Comparison of ENCODE assay signal across 1 mouse cellular context in the genomic region with DNA sequence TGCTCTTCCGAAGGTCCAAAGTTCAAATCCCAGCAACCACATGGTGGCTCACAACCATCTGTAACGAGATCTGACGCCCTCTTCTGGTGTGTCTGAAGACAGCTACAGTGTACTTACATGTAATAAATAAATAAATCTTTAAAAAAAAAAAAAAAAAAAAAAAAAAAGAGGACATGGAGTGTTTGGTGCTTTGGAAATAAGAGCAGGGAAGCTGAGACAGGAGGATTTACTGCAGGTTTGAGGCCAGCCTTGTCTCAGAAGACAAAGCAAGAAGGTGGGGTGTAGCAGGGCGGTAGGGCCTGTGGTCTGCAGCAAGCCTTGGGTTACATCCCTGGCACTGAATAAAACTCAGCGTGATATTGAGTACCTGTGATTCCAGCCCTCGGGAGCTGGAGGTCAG. TPM values are rescaled to one million over a fixed set of nuclear protein-coding genes. Genes with fewer than 3 reads are reported as not detected.
"Had no signal": no experiment of that assay in that cellular context is flagged by ENCODE, and none has a peak within 500 bp of the region (broad histone marks: within the 10 kb centered on the region; RNA-seq: fewer than 3 reads in every experiment).

No protein-coding gene starts in this region.

RNA-seq across cellular contexts. Expression of gene Gm20708, which starts 24.0 kb away (rescaled TPM):
- polyA plus RNA-seq: neural tube, embryonic 11.5 days had no signal
